Mouse (Mus musculus) erythroblast, adult 5-6 weeks (primary cell): ENCODE measurements at regions not wholly inside any gene's neighbourhood (a gene's known extent, or its start where the extent isn't known, plus 50 kb on each side); places are given as distances from the start of the nearest gene placed in this dataset.

Experiments used
- ATAC-seq: replicated peaks from 2 replicates; pipeline ENCODE4 v1.8.0; 2016; ENCODE audit warnings: moderate number of reproducible peaks, mild to moderate bottlenecking, moderate TSS enrichment, inconsistent platforms; ENCODE audit not compliant: poor library complexity, low FRiP score, severe bottlenecking

- ATAC-seq, result no peak
Observed at GRCm38 (mm10) chr9:122614579-122615252, 132.4 kb upstream of the Topaz1 start.

GRCm38 (mm10) chr9:122615351-122615750 is 131.8 kb upstream of the Topaz1 start:
- peak; percentile 68 for ATAC-seq

- no peak for ATAC-seq
Observed at GRCm38 (mm10) chr9:122617793-122618192, 129.4 kb upstream of the Topaz1 start.

- ATAC-seq, result no peak
Observed at GRCm38 (mm10) chr9:122625081-122625480, 122.1 kb upstream of the Topaz1 start.

- ATAC-seq, result no peak
Observed at GRCm38 (mm10) chr9:122626346-122626745, 120.8 kb upstream of the Topaz1 start.

GRCm38 (mm10) chr9:122629171-122629904 is 117.8 kb upstream of the Topaz1 start:
- no peak for ATAC-seq

- ATAC-seq, result no peak
Observed at GRCm38 (mm10) chr9:122631793-122632192, 115.4 kb upstream of the Topaz1 start.

- no peak for ATAC-seq
Observed at GRCm38 (mm10) chr9:122633484-122633883, 113.7 kb upstream of the Topaz1 start.

- no peak for ATAC-seq
Observed at GRCm38 (mm10) chr9:122635138-122635964, 111.8 kb upstream of the Topaz1 start.

- no peak for ATAC-seq
Observed at GRCm38 (mm10) chr9:122637591-122637990, 109.6 kb upstream of the Topaz1 start.

GRCm38 (mm10) chr9:122639239-122639638 is 107.9 kb upstream of the Topaz1 start:
- no peak for ATAC-seq

GRCm38 (mm10) chr9:122642913-122643312 is 104.2 kb upstream of the Topaz1 start:
- no peak for ATAC-seq

GRCm38 (mm10) chr9:122645569-122645968 is 101.6 kb upstream of the Topaz1 start:
- no peak for ATAC-seq

- ATAC-seq, result no peak
Observed at GRCm38 (mm10) chr9:122650862-122651261, 96.3 kb upstream of the Topaz1 start.

GRCm38 (mm10) chr9:122655583-122655982 is 91.6 kb upstream of the Topaz1 start:
- ATAC-seq, result no peak

- no peak for ATAC-seq
Observed at GRCm38 (mm10) chr9:122660050-122660449, 87.1 kb upstream of the Topaz1 start.

- no peak for ATAC-seq
Observed at GRCm38 (mm10) chr9:122666978-122667645, 80.0 kb upstream of the Topaz1 start.

- ATAC-seq, result no peak
Observed at GRCm38 (mm10) chr9:122667646-122667981, 79.5 kb upstream of the Topaz1 start.

GRCm38 (mm10) chr9:122673777-122674176 is 73.4 kb upstream of the Topaz1 start:
- no peak for ATAC-seq

GRCm38 (mm10) chr9:122678001-122678696 is 69.0 kb upstream of the Topaz1 start:
- ATAC-seq, result no peak
